Mouse (Mus musculus) small intestine, adult 2 months (tissue): ENCODE measurements around the gene Prss33. TPM values are rescaled to one million over a fixed set of nuclear protein-coding genes. Genes with fewer than 3 reads are reported as not detected.

Source experiments
- H3K27ac ChIP-seq: fragments of 200-500 bp; 2 replicates; pipeline ENCODE4 v1.5.1; 2012; ENCODE audit warnings: low read depth, low read length, control low read depth, inconsistent platforms; ENCODE audit not compliant: insufficient read depth
- H3K27me3 ChIP-seq: fragments of 200-500 bp; 2 replicates; pipeline ENCODE4 v1.6.1; 2012; ENCODE audit warnings: mild to moderate bottlenecking, moderate library complexity, low read length, inconsistent platforms; ENCODE audit not compliant: control insufficient read depth, insufficient read depth
- H3K36me3 ChIP-seq: fragments of 200-500 bp; 2 replicates; pipeline ENCODE4 v1.6.1; 2012; ENCODE audit warnings: mild to moderate bottlenecking, low read length, control low read depth, inconsistent platforms; ENCODE audit not compliant: control insufficient read depth, insufficient read depth
- H3K4me1 ChIP-seq: fragments of 200-500 bp; 2 replicates; pipeline ENCODE4 v1.6.1; 2012; ENCODE audit warnings: low read length, inconsistent platforms, mixed read lengths; ENCODE audit not compliant: control insufficient read depth, insufficient read depth, insufficient read length
- H3K4me3 ChIP-seq: fragments of 200-500 bp; 2 replicates; pipeline ENCODE4 v1.5.1; 2012; ENCODE audit warnings: low read depth, mild to moderate bottlenecking, control low read depth, inconsistent platforms, low read length, moderate library complexity
- CTCF ChIP-seq: fragments of 200-500 bp; IDR thresholded peaks from 2 replicates; pipeline ENCODE4 v1.5.1; 2012; ENCODE audit warnings: low read depth, mild to moderate bottlenecking, control low read depth, inconsistent platforms, low read length, moderate library complexity, mixed read lengths; ENCODE audit not compliant: insufficient replicate concordance, insufficient read length; ENCODE audit errors: extremely low read depth
- POLR2A ChIP-seq: fragments of 200-500 bp; IDR thresholded peaks from 2 replicates; pipeline ENCODE4 v1.6.1; 2012; ENCODE audit warnings: low read depth, mild to moderate bottlenecking, control low read depth, inconsistent platforms, low read length, moderate library complexity
- WGBS: fragments of 180-500 bp; shearing (Covaris S2); methylation state at CpG from one replicate; pipeline ENCODE4 v1.1.7; 2018; 5-methylcytosine and 5-hydroxymethylcytosine counted together
- polyA plus RNA-seq: library from polyadenylated mRNA; depleted of rRNA; stranded (reverse); fragments of >200 nt; gene quantifications from 2 replicates; pipeline ENCODE4 v1.2.3, GENCODE M21; 2012

Prss33 gene
- polyA plus RNA-seq, 1 experiment: 0.77 TPM

DNA sequence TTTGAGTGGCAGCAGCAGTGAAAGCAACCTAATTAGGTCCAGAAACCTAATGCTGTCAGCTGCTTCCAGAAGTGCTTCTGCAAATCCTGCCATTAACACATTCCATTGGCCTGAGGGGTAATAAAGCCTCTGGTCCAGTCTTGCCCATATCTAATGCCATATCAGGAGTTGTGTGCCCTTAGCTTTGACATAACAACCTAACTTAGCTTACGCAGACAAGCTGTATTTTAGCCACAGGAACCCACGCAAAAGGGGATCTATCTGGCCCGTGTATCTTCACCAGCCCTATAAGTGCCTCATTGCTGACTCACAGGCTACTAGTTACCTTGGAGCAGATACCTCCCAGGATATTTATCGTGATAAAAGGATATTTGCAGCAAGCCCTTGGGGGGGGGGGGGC, 10.3 kb downstream of the Prss33 start:
- no peaks in the 10 kb centered on the region for H3K27me3 ChIP-seq
- no peak overlapping the region for H3K4me3 ChIP-seq
- peaks cover 4% of the 10 kb centered on the region; the same call in 1 of the 2 replicates for H3K4me1 ChIP-seq
- no peak for TF ChIP-seq POLR2A
- no peak for TF ChIP-seq CTCF
- H3K36me3 ChIP-seq: peaks cover 53% of the 10 kb centered on the region
- no peak overlapping the region for H3K27ac ChIP-seq
- WGBS: 73% methylated on average over 4 of the region's 4 CpGs

- TF ChIP-seq POLR2A: no peak
- no peak for TF ChIP-seq CTCF
- Histone ChIP-seq H3K36me3 (peaks cover 73% of the 10 kb centered on the region), H3K27me3 (no peaks in the 10 kb centered on the region), H3K4me3 (no peak overlapping the region), H3K27ac (no peak overlapping the region), H3K4me1 (peaks cover 4% of the 10 kb centered on the region; the same call in 1 of the 2 replicates)
- WGBS: 91% methylated on average over 12 of the region's 12 CpGs
These were observed 12.2 kb downstream of the Prss33 start for GRCm38 (mm10) chr17:23823614-23824013.

GRCm38 (mm10) chr17:23823018-23823417, 12.8 kb downstream of the Prss33 start:
- H3K36me3 ChIP-seq: peaks cover 79% of the 10 kb centered on the region
- H3K27me3 ChIP-seq: no peaks in the 10 kb centered on the region
- H3K4me3 ChIP-seq: no peak overlapping the region
- WGBS: 78% methylated on average over 16 of the region's 16 CpGs
- no peak overlapping the region for H3K27ac ChIP-seq
- H3K4me1 ChIP-seq: peaks cover 4% of the 10 kb centered on the region; the same call in 1 of the 2 replicates
- TF ChIP-seq POLR2A (no peak), CTCF (no peak)

DNA sequence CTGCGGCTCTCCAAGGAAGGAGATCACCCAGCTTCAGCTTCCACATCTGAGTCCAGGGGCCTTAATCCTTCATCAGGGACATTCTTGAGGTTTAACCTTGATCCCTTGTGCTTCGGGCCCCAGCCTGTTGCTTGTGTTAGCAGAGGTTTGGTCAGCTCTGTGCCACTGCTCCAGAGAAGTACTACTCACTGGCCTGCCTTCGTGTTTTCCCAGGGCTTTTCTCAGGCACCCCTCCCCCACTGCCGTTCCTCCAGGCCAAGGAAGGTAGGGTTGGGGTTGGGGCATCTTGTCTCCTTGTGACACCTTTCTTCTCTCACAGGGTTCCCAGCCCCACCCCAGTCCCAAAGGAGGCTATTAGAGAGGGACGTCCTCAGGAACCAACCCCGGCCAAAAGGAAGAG, 13.8 kb downstream of the Prss33 start:
- Histone ChIP-seq H3K4me1 (no peaks in the 10 kb centered on the region), H3K4me3 (no peak overlapping the region), H3K27me3 (no peaks in the 10 kb centered on the region), H3K36me3 (peaks cover 88% of the 10 kb centered on the region), H3K27ac (no peak overlapping the region)
- WGBS: 63% methylated on average over 6 of the region's 6 CpGs
- TF ChIP-seq POLR2A: no peak
- TF ChIP-seq CTCF: no peak

GRCm38 (mm10) chr17:23820731-23821130, 15.1 kb downstream of the Prss33 start:
- Histone ChIP-seq H3K4me1 (no peaks in the 10 kb centered on the region), H3K27ac (no peak overlapping the region), H3K4me3 (no peak overlapping the region), H3K36me3 (peaks cover 96% of the 10 kb centered on the region), H3K27me3 (no peaks in the 10 kb centered on the region)
- 95% methylated on average over 5 of the region's 5 CpGs for WGBS
- TF ChIP-seq POLR2A (no peak), CTCF (no peak)

DNA sequence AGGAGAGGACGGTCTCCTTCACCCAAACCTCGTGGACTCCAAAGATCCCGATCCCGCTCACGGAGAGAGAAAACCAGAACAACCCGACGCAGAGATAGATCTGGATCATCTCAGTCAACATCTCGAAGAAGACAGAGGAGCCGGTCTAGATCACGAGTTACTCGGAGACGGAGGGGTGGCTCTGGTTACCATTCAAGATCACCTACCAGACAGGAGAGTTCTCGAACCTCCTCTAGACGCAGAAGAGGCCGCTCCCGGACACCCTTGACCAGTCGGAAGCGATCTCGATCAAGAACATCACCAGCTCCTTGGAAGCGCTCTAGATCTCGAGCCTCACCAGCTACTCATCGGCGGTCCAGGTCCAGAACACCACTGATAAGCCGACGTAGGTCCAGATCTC, 16.6 kb downstream of the Prss33 start:
- H3K4me3 ChIP-seq: no peak overlapping the region
- 98% methylated on average over 25 of the region's 25 CpGs for WGBS
- H3K36me3 ChIP-seq: peaks cover 95% of the 10 kb centered on the region
- no peaks in the 10 kb centered on the region for H3K4me1 ChIP-seq
- no peak overlapping the region for H3K27ac ChIP-seq
- no peaks in the 10 kb centered on the region for H3K27me3 ChIP-seq
- TF ChIP-seq CTCF: no peak
- no peak for TF ChIP-seq POLR2A

DNA sequence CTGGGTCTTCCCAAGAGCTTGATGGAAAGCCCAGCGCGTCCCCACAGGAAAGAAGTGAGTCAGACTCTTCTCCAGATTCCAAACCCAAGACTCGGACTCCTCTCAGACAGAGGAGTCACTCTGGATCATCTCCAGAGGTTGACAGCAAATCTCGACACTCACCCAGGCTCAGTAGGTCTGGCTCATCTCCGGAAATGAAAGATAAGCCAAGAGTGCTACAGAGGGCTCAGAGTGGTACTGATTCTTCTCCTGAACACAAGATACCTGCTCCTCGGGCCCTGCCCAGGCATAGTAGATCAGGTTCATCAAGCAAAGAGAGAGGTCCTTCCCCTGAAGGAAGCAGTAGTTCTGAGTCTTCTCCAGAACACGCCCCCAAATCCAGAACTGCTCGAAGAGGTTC, 17.3 kb downstream of the Prss33 start:
- peaks cover 94% of the 10 kb centered on the region for H3K36me3 ChIP-seq
- H3K4me3 ChIP-seq: no peak overlapping the region
- TF ChIP-seq POLR2A (no peak), CTCF (no peak)
- H3K27ac ChIP-seq: no peak overlapping the region
- no peaks in the 10 kb centered on the region for H3K4me1 ChIP-seq
- WGBS: 97% methylated on average over 8 of the region's 8 CpGs
- no peaks in the 10 kb centered on the region for H3K27me3 ChIP-seq
